Mouse (Mus musculus) B cell, adult 2 months (primary cell): ENCODE measurements around the gene Gadd45g.

Experiments used
- DNase-seq, 2 experiments: peaks; one replicate each; pipeline ENCODE4 v3.0.0; 2022

Gene Gadd45g

DNA sequence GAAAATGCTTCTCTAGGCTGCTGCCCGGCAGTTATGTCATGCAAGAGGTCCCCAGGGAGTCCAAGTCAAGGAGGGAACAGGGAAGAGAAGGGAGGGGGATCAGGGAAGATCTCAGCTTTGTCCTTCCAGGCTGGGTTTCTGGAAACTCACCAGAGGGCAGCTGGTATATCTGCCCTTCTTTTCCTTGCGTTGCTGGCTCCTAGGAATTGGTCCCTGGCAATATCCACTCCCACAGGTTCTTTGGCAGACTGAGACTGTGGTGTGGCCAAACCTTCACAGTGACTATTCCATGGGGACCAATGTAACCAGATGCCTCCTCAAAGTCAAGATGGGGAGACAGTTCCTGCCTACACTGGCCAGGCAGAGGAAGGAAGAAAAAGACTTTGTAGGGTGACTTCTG, 41.9 kb downstream of the Gadd45g start:
- no peak for DNase-seq

GRCm38 (mm10) chr13:51891825-51892532, 45.5 kb downstream of the Gadd45g start:
- DNase-seq, result no peak

DNA sequence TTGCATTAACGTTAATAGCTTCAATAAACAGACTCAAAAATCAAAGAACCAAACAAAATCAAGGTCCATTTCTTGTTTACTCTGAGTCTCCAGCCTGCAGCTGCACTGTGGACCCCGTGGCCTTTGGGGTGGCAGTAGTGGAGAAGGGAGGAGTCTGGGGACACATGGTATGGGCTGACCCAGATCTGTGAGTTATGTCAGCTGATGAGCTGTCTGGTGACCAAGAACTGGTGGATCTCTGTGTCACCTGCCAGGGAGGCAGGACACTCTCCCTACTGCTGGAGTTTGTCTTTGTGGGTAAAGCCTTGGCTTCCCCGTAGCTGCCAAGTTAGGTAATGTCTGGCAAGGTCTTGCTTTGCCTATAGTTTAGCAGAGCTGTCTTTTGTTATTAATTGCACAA, 51.1 kb downstream of the Gadd45g start:
- no peak for DNase-seq
